Mouse (Mus musculus) MEL (cell line): ENCODE results near the gene Ms4a6d. TPM values are rescaled to one million over a fixed set of nuclear protein-coding genes. Genes with fewer than 3 reads are reported as not detected.
A peak's percentile ranks its signal among the peaks of the same experiment; 100 is the strongest.

Experiments used
- DNase-seq: peaks from one replicate; pipeline ENCODE4 v3.0.0; 2011; ENCODE audit warnings: low read depth, low spot score
- H3K27ac ChIP-seq: 2 replicates; pipeline ENCODE4 v1.5.1; 2012; ENCODE audit warnings: low read depth, mild to moderate bottlenecking, control low read depth, low read length, moderate library complexity; ENCODE audit not compliant: control insufficient read depth
- H3K27me3 ChIP-seq, 2 experiments: fragments of 150-350 bp in 1 of 2; sonication (generic) in 1 of 2; 2 replicates each; pipeline ENCODE4 v1.6.1; 2012; ENCODE audit warnings: low read length in 2 of 2, mild to moderate bottlenecking in 2 of 2, improper control_type of control experiment in 1 of 2, moderate library complexity in 1 of 2; ENCODE audit not compliant: insufficient read depth in 2 of 2, control insufficient read depth in 1 of 2
- H3K36me3 ChIP-seq, 2 experiments: 2 replicates each; pipeline ENCODE4 v1.6.1; 2012 to 2014; ENCODE audit warnings: low read length in 2 of 2, improper control_type of control experiment in 1 of 2, inconsistent platforms in 1 of 2, mild to moderate bottlenecking in 1 of 2; ENCODE audit not compliant: insufficient read depth in 2 of 2, control insufficient read depth in 1 of 2
- H3K4me1 ChIP-seq, 2 experiments: fragments of 150-350 bp in 1 of 2; sonication (generic) in 1 of 2; 2 replicates each; pipeline ENCODE4 v1.6.1; 2012; ENCODE audit warnings: low read length in 2 of 2, improper control_type of control experiment in 1 of 2, mild to moderate bottlenecking in 1 of 2; ENCODE audit not compliant: insufficient read depth in 2 of 2, control insufficient read depth in 1 of 2
- H3K4me3 ChIP-seq, 2 experiments: fragments of 150-350 bp in 1 of 2; sonication (generic) in 1 of 2; 2 replicates each; pipeline ENCODE4 v1.5.1; 2012; ENCODE audit warnings: low read depth in 2 of 2, low read length in 2 of 2, mild to moderate bottlenecking in 2 of 2, moderate library complexity in 2 of 2, control low read depth in 1 of 2, improper control_type of control experiment in 1 of 2; ENCODE audit not compliant: control insufficient read depth in 1 of 2, insufficient read depth in 1 of 2
- H3K79me2 ChIP-seq: 2 replicates; pipeline ENCODE4 v1.6.1; 2012; ENCODE audit warnings: mild to moderate bottlenecking, low read length, moderate library complexity; ENCODE audit not compliant: control insufficient read depth, poor library complexity, insufficient read depth
- H3K9ac ChIP-seq: 2 replicates; pipeline ENCODE4 v1.6.1; 2012; ENCODE audit warnings: low read depth, mild to moderate bottlenecking, control low read depth, low read length, moderate library complexity; ENCODE audit not compliant: control insufficient read depth, poor library complexity, severe bottlenecking
- H3K9me3 ChIP-seq: fragments of 150-350 bp; sonication (generic); replicated peaks from 2 replicates; pipeline ENCODE4 v1.6.1; 2012; ENCODE audit warnings: mild to moderate bottlenecking, low read length, improper control_type of control experiment, moderate library complexity; ENCODE audit not compliant: insufficient read depth
- BHLHE40 ChIP-seq: IDR thresholded peaks from 2 replicates; pipeline ENCODE4 v1.6.1; 2012; ENCODE audit warnings: low read depth, mild to moderate bottlenecking, inconsistent platforms, low read length, improper control_type of control experiment, borderline replicate concordance
- CHD1 ChIP-seq: IDR thresholded peaks from 2 replicates; pipeline ENCODE4 v1.6.1; 2012; ENCODE audit warnings: low read depth, mild to moderate bottlenecking, inconsistent platforms, low read length, improper control_type of control experiment
- CHD2 ChIP-seq: IDR thresholded peaks from 2 replicates; pipeline ENCODE4 v1.6.1; 2011; ENCODE audit warnings: low read length, improper control_type of control experiment
- CTCF ChIP-seq, 3 experiments: IDR thresholded peaks in 2 of 3; conservative IDR thresholded peaks in 1 of 3; 2 replicates each; pipeline ENCODE4 v1.5.1; 2011 to 2012; ENCODE audit warnings: low read length in 3 of 3, low read depth in 2 of 3, mild to moderate bottlenecking in 2 of 3, improper control_type of control experiment in 1 of 3, inconsistent platforms in 1 of 3, mixed read lengths in 1 of 3, moderate library complexity in 1 of 3; ENCODE audit not compliant: control insufficient read depth in 1 of 3, insufficient read depth in 1 of 3, poor library complexity in 1 of 3, severe bottlenecking in 1 of 3
- E2F4 ChIP-seq: IDR thresholded peaks from 2 replicates; pipeline ENCODE4 v1.6.1; 2011; ENCODE audit warnings: low read depth, low read length, improper control_type of control experiment, borderline replicate concordance
- EP300 ChIP-seq, 2 experiments: IDR thresholded peaks; 2 replicates each; pipeline ENCODE4 v1.6.1; 2011; ENCODE audit warnings: improper control_type of control experiment in 2 of 2, low read length in 2 of 2, low read depth in 1 of 2, mild to moderate bottlenecking in 1 of 2
- ETS1 ChIP-seq: IDR thresholded peaks from 2 replicates; pipeline ENCODE4 v1.6.1; 2012; ENCODE audit warnings: low read depth, mild to moderate bottlenecking, inconsistent platforms, low read length, improper control_type of control experiment, moderate library complexity
- GABPA ChIP-seq: IDR thresholded peaks from 2 replicates; pipeline ENCODE4 v1.6.1; 2012; ENCODE audit warnings: low read depth, mild to moderate bottlenecking, inconsistent platforms, low read length, improper control_type of control experiment, moderate library complexity
- GATA1 ChIP-seq: IDR thresholded peaks from 2 replicates; pipeline ENCODE4 v1.6.1; 2011; ENCODE audit warnings: low read depth, low read length, improper control_type of control experiment
- HCFC1 ChIP-seq: IDR thresholded peaks from 2 replicates; pipeline ENCODE4 v1.6.1; 2012; ENCODE audit warnings: low read depth, mild to moderate bottlenecking, inconsistent platforms, low read length, improper control_type of control experiment, moderate library complexity
- JUND ChIP-seq: IDR thresholded peaks from 2 replicates; pipeline ENCODE4 v1.6.1; 2011; ENCODE audit warnings: low read depth, mild to moderate bottlenecking, improper control_type of control experiment, low read length
- KAT2A ChIP-seq: conservative IDR thresholded peaks from 2 replicates; pipeline ENCODE4 v1.6.1; 2012; ENCODE audit warnings: low read depth, low read length, improper control_type of control experiment, inconsistent platforms
- MAX ChIP-seq: IDR thresholded peaks from 2 replicates; pipeline ENCODE4 v1.6.1; 2011; ENCODE audit warnings: low read length, improper control_type of control experiment
- MAZ ChIP-seq: IDR thresholded peaks from 2 replicates; pipeline ENCODE4 v1.6.1; 2012; ENCODE audit warnings: low read depth, mild to moderate bottlenecking, inconsistent platforms, low read length, improper control_type of control experiment
- MXI1 ChIP-seq: IDR thresholded peaks from 2 replicates; pipeline ENCODE4 v1.6.1; 2011; ENCODE audit warnings: mild to moderate bottlenecking, low read depth, low read length, improper control_type of control experiment
- MYB ChIP-seq: IDR thresholded peaks from 2 replicates; pipeline ENCODE4 v1.6.1; 2011; ENCODE audit warnings: mild to moderate bottlenecking, low read depth, low read length, improper control_type of control experiment
- MYC ChIP-seq: IDR thresholded peaks from 2 replicates; pipeline ENCODE4 v1.6.1; 2011; ENCODE audit warnings: low read depth, mild to moderate bottlenecking, low read length, improper control_type of control experiment, moderate library complexity
- NRF1 ChIP-seq: IDR thresholded peaks from 2 replicates; pipeline ENCODE4 v1.6.1; 2014; ENCODE audit warnings: low read depth, mild to moderate bottlenecking, inconsistent platforms, low read length, improper control_type of control experiment, moderate library complexity; ENCODE audit not compliant: poor library complexity, insufficient read depth, severe bottlenecking
- POLR2A ChIP-seq, 2 experiments: IDR thresholded peaks; 2 replicates each; pipeline ENCODE4 v1.6.1; 2011 to 2012; ENCODE audit warnings: low read length in 2 of 2, mild to moderate bottlenecking in 2 of 2, control low read depth in 1 of 2, improper control_type of control experiment in 1 of 2, low read depth in 1 of 2, moderate library complexity in 1 of 2; ENCODE audit not compliant: control insufficient read depth in 1 of 2, insufficient read depth in 1 of 2, poor library complexity in 1 of 2
- POLR2AphosphoS2 ChIP-seq: IDR thresholded peaks from 2 replicates; pipeline ENCODE4 v1.6.1; 2011; ENCODE audit warnings: low read length, improper control_type of control experiment
- POLR2AphosphoS5 ChIP-seq: IDR thresholded peaks from 2 replicates; pipeline ENCODE4 v1.6.1; 2012; ENCODE audit warnings: low read depth, borderline replicate concordance, mild to moderate bottlenecking, inconsistent platforms, low read length, moderate library complexity, mixed read lengths
- RAD21 ChIP-seq: IDR thresholded peaks from 2 replicates; pipeline ENCODE4 v1.6.1; 2011; ENCODE audit warnings: mild to moderate bottlenecking, low read depth, low read length, improper control_type of control experiment
- RCOR1 ChIP-seq: IDR thresholded peaks from 2 replicates; pipeline ENCODE4 v1.6.1; 2012; ENCODE audit warnings: low read depth, mild to moderate bottlenecking, inconsistent platforms, low read length, improper control_type of control experiment
- SIN3A ChIP-seq: IDR thresholded peaks from 2 replicates; pipeline ENCODE4 v1.6.1; 2012; ENCODE audit warnings: low read length, improper control_type of control experiment, inconsistent platforms
- TAL1 ChIP-seq: IDR thresholded peaks from 2 replicates; pipeline ENCODE4 v1.6.1; 2012; ENCODE audit warnings: mild to moderate bottlenecking, inconsistent platforms, low read length, moderate library complexity, mixed read lengths
- TBP ChIP-seq: IDR thresholded peaks from 2 replicates; pipeline ENCODE4 v1.8.0; 2011; ENCODE audit warnings: low read depth, low read length, improper control_type of control experiment
- TCF12 ChIP-seq: IDR thresholded peaks from 2 replicates; pipeline ENCODE4 v1.6.1; 2014; ENCODE audit warnings: low read depth, mild to moderate bottlenecking, inconsistent platforms, low read length, improper control_type of control experiment, moderate library complexity
- USF1 ChIP-seq: IDR thresholded peaks from 2 replicates; pipeline ENCODE4 v1.6.1; 2014; ENCODE audit warnings: low read depth, mild to moderate bottlenecking, inconsistent platforms, low read length, improper control_type of control experiment, moderate library complexity
- ZC3H11A ChIP-seq: IDR thresholded peaks from 2 replicates; pipeline ENCODE4 v1.6.1; 2012; ENCODE audit warnings: low read depth, mild to moderate bottlenecking, inconsistent platforms, low read length, improper control_type of control experiment
- ZKSCAN1 ChIP-seq: IDR thresholded peaks from 2 replicates; pipeline ENCODE4 v1.6.1; 2012; ENCODE audit warnings: low read depth, mild to moderate bottlenecking, inconsistent platforms, low read length, improper control_type of control experiment, moderate library complexity
- ZMIZ1 ChIP-seq: IDR thresholded peaks from 2 replicates; pipeline ENCODE4 v1.6.1; 2012; ENCODE audit warnings: low read depth, mild to moderate bottlenecking, inconsistent platforms, low read length, improper control_type of control experiment, moderate library complexity
- ZNF384 ChIP-seq: IDR thresholded peaks from 2 replicates; pipeline ENCODE4 v1.6.1; 2012; ENCODE audit warnings: low read depth, mild to moderate bottlenecking, inconsistent platforms, low read length, improper control_type of control experiment
- polyA plus RNA-seq, 2 experiments: library from polyadenylated mRNA; stranded (reverse) in 1 of 2; unstranded in 1 of 2; fragments of >175 nt in 1 of 2; fragments of >200 nt in 1 of 2; gene quantifications; 2 replicates each; pipeline versions ENCODE4 v1.2.1 to v1.2.4; 2012; ENCODE audit warnings: low replicate concordance in 2 of 2, low read depth in 1 of 2; ENCODE audit not compliant: insufficient read length in 2 of 2, insufficient read depth in 1 of 2, missing spikeins in 1 of 2
- total RNA-seq: library from RNA; depleted of rRNA; stranded (reverse); fragments of 300-350 nt; gene quantifications from 2 replicates; pipeline ENCODE4 v1.2.3, GENCODE M21; 2012

Ms4a6d gene
- total and polyA plus RNA-seq, 3 experiments: not detected

- Histone ChIP-seq H3K36me3 (peaks cover 0 to 25% of the 10 kb centered on the region in 2 experiments; a peak in 2 of 4 replicates), H3K27ac (peak overlapping the region; percentile 95), H3K27me3 (no peaks in the 10 kb centered on the region), H3K4me1 (peaks cover 3 to 11% of the 10 kb centered on the region in 2 experiments; a peak in 3 of 4 replicates), H3K9ac (no peak overlapping the region), H3K79me2 (no peaks in the 10 kb centered on the region), H3K4me3 (peak overlapping the region in 1 of 2 experiments; percentile 1; a peak in 2 of 4 replicates), H3K9me3 (no peaks in the 10 kb centered on the region)
- DNase-seq: peak; percentile 60
- peak in 1 of 2 experiments; percentile 9; a peak in 1 of 4 replicates for TF ChIP-seq EP300 (IDR thresholded peaks at IDR 0.05; ENCODE audit: low read depth in 1 of 2, low read length in 2 of 2)
- TF ChIP-seq MXI1: no peak
- TF ChIP-seq ETS1: peak; percentile 52
- no peak for TF ChIP-seq POLR2A (IDR thresholded peaks at IDR 0.05; ENCODE audit: control insufficient read depth in 1 of 2, insufficient read depth in 1 of 2, low read depth in 1 of 2, low read length in 2 of 2, poor library complexity in 1 of 2)
- no peak for TF ChIP-seq BHLHE40
- TF ChIP-seq USF1: peak; percentile 34; the same call in 1 of the 2 replicates
- TF ChIP-seq, all 39 proteins: peak for 3
Observed at GRCm38 (mm10) chr19:11633732-11634131, 29.1 kb upstream of the Ms4a6d start.

- TF ChIP-seq KAT2A (no peak), GATA1 (peak; percentile 85), ZC3H11A (no peak), HCFC1 (no peak), MYB (peak; percentile 65), TBP (0 out of 2 replicates have a peak, but pooled peaks have one; percentile 22), ZKSCAN1 (no peak), ZMIZ1 (no peak), RCOR1 (0 out of 2 replicates have a peak, but pooled peaks have one; percentile 47), POLR2AphosphoS2 (no peak), RAD21 (no peak), CTCF (IDR thresholded peaks at IDR 0.05 in 2 of 3, conservative IDR thresholded peaks at IDR 0.05 in 1 of 3; ENCODE audit: control insufficient read depth in 1 of 3, insufficient read depth in 1 of 3, low read depth in 2 of 3, low read length in 3 of 3, poor library complexity in 1 of 3, severe bottlenecking in 1 of 3) (no peak), MAX (peak; percentile 51; the same call in 1 of the 2 replicates), JUND (no peak), GABPA (no peak), E2F4 (no peak), TCF12 (peak; percentile 84), MYC (no peak), BHLHE40 (no peak), POLR2AphosphoS5 (no peak), CHD1 (no peak), EP300 (IDR thresholded peaks at IDR 0.05; ENCODE audit: low read depth in 1 of 2, low read length in 2 of 2) (peak; percentile 79 to 88; a peak in 3 of 4 replicates), MAZ (0 out of 2 replicates have a peak, but pooled peaks have one; percentile 34), ETS1 (peak; percentile 81), SIN3A (peak; percentile 30), TAL1 (peak; percentile 67), NRF1 (no peak), ZNF384 (peak; percentile 86), MXI1 (no peak), CHD2 (no peak), USF1 (no peak)
- peak overlapping the region; percentile 18 for H3K27ac ChIP-seq
- H3K4me3 ChIP-seq: no peak overlapping the region
- H3K9ac ChIP-seq: no peak overlapping the region
- peaks cover 10 to 21% of the 10 kb centered on the region in 2 experiments for H3K4me1 ChIP-seq
- no peaks in the 10 kb centered on the region for H3K79me2 ChIP-seq
- H3K27me3 ChIP-seq: no peaks in the 10 kb centered on the region
- DNase-seq: peak; percentile 76
- H3K36me3 ChIP-seq: peaks cover 0 to 38% of the 10 kb centered on the region in 2 experiments; a peak in 2 of 4 replicates
- no peaks in the 10 kb centered on the region for H3K9me3 ChIP-seq
Observed at GRCm38 (mm10) chr19:11625231-11625630, 20.6 kb upstream of the Ms4a6d start.
